Comparison of ENCODE assay signal across 13 mouse cellular contexts in genomic region chr7:24469126-24469525, GRCm38 (mm10). TPM values are rescaled to one million over a fixed set of nuclear protein-coding genes. Genes with fewer than 3 reads are reported as not detected.
DNase-seq lines count a peak whose midpoint lies in the region; ATAC-seq and TF ChIP-seq lines count a peak whose summit lies in the region.
"Had no signal": no experiment of that assay in that cellular context is flagged by ENCODE, and none has a peak within 500 bp of the region (broad histone marks: within the 10 kb centered on the region; RNA-seq: fewer than 3 reads in every experiment).

No protein-coding gene starts in this region.

- no peaks in the 10 kb centered on the region for H3K79me2 ChIP-seq in CH12.LX (replicated peaks; ENCODE audit: control insufficient read depth, extremely low read depth, insufficient read depth, poor library complexity, severe bottlenecking)

- TF ChIP-seq RAD21 in CH12.LX (IDR thresholded peaks at IDR 0.05; ENCODE audit: low read depth, low read length) = peak; percentile 2; the same call in 1 of the 2 replicates

- 0 out of 2 replicates have a peak, but pooled peaks cover 3% of the 10 kb centered on the region for H3K36me3 ChIP-seq in kidney, postnatal 0 days (ENCODE audit: insufficient read depth, low read length)
- no peaks in the 10 kb centered on the region for H3K36me3 ChIP-seq in CH12.LX (replicated peaks in 1 of 2; ENCODE audit: control insufficient read depth in 1 of 2, insufficient read depth in 1 of 2, low read length in 1 of 2)
- H3K36me3 ChIP-seq in embryonic facial prominence, embryonic 10.5 days (replicated peaks) = no peaks in the 10 kb centered on the region

- no peak overlapping the region for H3K9ac ChIP-seq in kidney, postnatal 0 days (ENCODE audit: low read depth, low read length)
- no peak overlapping the region for H3K9ac ChIP-seq in CH12.LX (ENCODE audit: insufficient read depth, low read depth)
- H3K9ac ChIP-seq: liver, embryonic 15.5 days had no signal

- TF ChIP-seq EP300 in CH12.LX (IDR thresholded peaks at IDR 0.05; ENCODE audit: low read length) = no peak

- H3K4me1 ChIP-seq in kidney, postnatal 0 days (replicated peaks; ENCODE audit: insufficient read depth, low read length) = no peaks in the 10 kb centered on the region
- H3K4me1 ChIP-seq in CH12.LX (ENCODE audit: control insufficient read depth in 1 of 2, insufficient read depth in 2 of 2) = no peaks in the 10 kb centered on the region
- H3K4me1 ChIP-seq in embryonic facial prominence, embryonic 10.5 days = no peaks in the 10 kb centered on the region

- WGBS in kidney, postnatal 0 days = 87% methylated on average over 3 of the region's 3 CpGs
- 82% methylated on average over 3 of the region's 3 CpGs for WGBS in embryonic facial prominence, embryonic 10.5 days

- H3K27ac ChIP-seq in kidney, postnatal 0 days = no peak overlapping the region
- H3K27ac ChIP-seq in CH12.LX (ENCODE audit: insufficient read depth, low read depth) = no peak overlapping the region
- no peak overlapping the region for H3K27ac ChIP-seq in embryonic facial prominence, embryonic 10.5 days (replicated peaks)
- H3K27ac ChIP-seq: liver, embryonic 15.5 days had no signal

- dilution Hi-C loops in CH12.LX (cut with MboI; ENCODE audit: extremely low pct_ligation_motif_present, extremely low pct_unique_long_range_greater_than_20kb, low sequenced_read_pairs) = no loop called here

- H3K9me3 ChIP-seq in kidney, postnatal 0 days (replicated peaks; ENCODE audit: low read length) = no peaks in the 10 kb centered on the region
- H3K9me3 ChIP-seq in CH12.LX (replicated peaks; ENCODE audit: low read length) = peaks cover 22% of the 10 kb centered on the region
- peaks cover 5% of the 10 kb centered on the region; the same call in 1 of the 2 replicates for H3K9me3 ChIP-seq in embryonic facial prominence, embryonic 10.5 days
- H3K9me3 ChIP-seq: liver, embryonic 15.5 days had no signal

- no peak overlapping the region for H3K4me2 ChIP-seq in kidney, postnatal 0 days (ENCODE audit: low read length)
- H3K4me2 ChIP-seq in CH12.LX (ENCODE audit: insufficient read depth, low read depth, poor library complexity, severe bottlenecking) = no peak overlapping the region
- H3K4me2 ChIP-seq: liver, embryonic 15.5 days had no signal

- TF ChIP-seq POLR2A in CH12.LX (IDR thresholded peaks at IDR 0.05; ENCODE audit: low read depth, low read length) = no peak

- no peaks in the 10 kb centered on the region for H3K27me3 ChIP-seq in kidney, postnatal 0 days (ENCODE audit: insufficient read depth, low read length)
- peaks cover 32% of the 10 kb centered on the region for H3K27me3 ChIP-seq in CH12.LX (replicated peaks)
- H3K27me3 ChIP-seq in embryonic facial prominence, embryonic 10.5 days (replicated peaks; ENCODE audit: low read depth, poor library complexity, severe bottlenecking) = no peaks in the 10 kb centered on the region; the same call in 1 of the 2 replicates
- H3K27me3 ChIP-seq: liver, embryonic 15.5 days had no signal

- in situ Hi-C loops in CH12.LX (cut with MboI; ENCODE audit: low pct_ligation_motif_present, low pct_unique_long_range_greater_than_20kb, low sequenced_read_pairs) = no loop called here

- DNase-seq in kidney, postnatal 0 days (ENCODE audit: low spot score) = no peak
- no peak for DNase-seq in kidney, adult 18-20 months
- peak; percentile 43 for DNase-seq in 416B (ENCODE audit: low read depth)
- no peak for DNase-seq in CH12.LX (ENCODE audit: extremely low read depth)
- peak; percentile 19 for DNase-seq in embryonic facial prominence, embryonic 10.5 days (ENCODE audit: low spot score)
- DNase-seq in embryo, embryonic 10.5 days (ENCODE audit: low spot score) = no peak
- DNase-seq: adrenal gland, adult 8-10 months; heart, adult 11 months; right cerebral cortex, adult 18-20 months had no signal

- ATAC-seq in kidney, postnatal 0 days (replicated peaks; ENCODE audit: low FRiP score, low read depth) = no peak
- no peak for ATAC-seq in monocyte, adult 5-6 weeks (replicated peaks; ENCODE audit: insufficient number of reproducible peaks, low FRiP score, low TSS enrichment, poor library complexity, severe bottlenecking)
- ATAC-seq: inflammation-experienced regulatory T-cells, adult 6 months had no signal

- TF ChIP-seq CTCF in kidney, postnatal 0 days (IDR thresholded peaks at IDR 0.05; ENCODE audit: low read depth) = peak; percentile 62
- TF ChIP-seq CTCF in CH12.LX (conservative IDR thresholded peaks at IDR 0.05 in 1 of 2, IDR thresholded peaks at IDR 0.05 in 1 of 2; ENCODE audit: low read depth in 2 of 2, low read length in 2 of 2) = peak; percentile 57 to 64

- H3K4me3 ChIP-seq in kidney, postnatal 0 days (replicated peaks; ENCODE audit: low read depth, low read length) = no peak overlapping the region
- H3K4me3 ChIP-seq in CH12.LX (replicated peaks in 1 of 3; ENCODE audit: low read depth in 2 of 3, low read length in 2 of 3, poor library complexity in 1 of 3) = no peak overlapping the region
- no peak overlapping the region for H3K4me3 ChIP-seq in embryonic facial prominence, embryonic 10.5 days
- H3K4me3 ChIP-seq: liver, embryonic 15.5 days had no signal

TF ChIP-seq in CH12.LX, 34 proteins besides CTCF, POLR2A, EP300 and RAD21:
- TF ChIP-seq UBTF (IDR thresholded peaks at IDR 0.05; ENCODE audit: low read depth, low read length) (no peak), SMC3 (IDR thresholded peaks at IDR 0.05; ENCODE audit: low read depth, low read length) (peak; percentile 23)

RNA-seq across cellular contexts. Expression of gene Plaur, which starts 6.8 kb away (rescaled TPM):
- polyA plus RNA-seq in kidney, postnatal 0 days (2015; fragmentation: Nextera tagmentation; extraction: Ambion mirVana) = 11.5 and 15.9 TPM in 2 replicates
- total RNA-seq in CH12.LX (2012; rRNA removed) (0.13 and 0.29 TPM in 2 replicates), CH12.LX (2014; rRNA removed) (0.69 and 0.72 TPM in 2 replicates)
- polyA plus RNA-seq in CH12.LX (2012; ENCODE audit: insufficient read length, low read depth) = 0.26 and 0.57 TPM in 2 replicates
- 1.7 TPM in 2 replicates for polyA plus RNA-seq in embryonic facial prominence, embryonic 10.5 days (2016; fragmentation: Nextera tagmentation; extraction: Ambion mirVana)
- 286 to 300 TPM (median 297 TPM) in 3 replicates for total RNA-seq in monocyte, adult 5-6 weeks (2017)

RNA-seq across cellular contexts. Expression of gene Cadm4, which starts 12.7 kb away (rescaled TPM):
- polyA plus RNA-seq in kidney, postnatal 0 days (2015; fragmentation: Nextera tagmentation; extraction: Ambion mirVana) = 7.1 and 8.2 TPM in 2 replicates
- total RNA-seq in CH12.LX (2012; rRNA removed) (0.38 and 0.59 TPM in 2 replicates), CH12.LX (2014; rRNA removed) (0.16 and 0.34 TPM in 2 replicates)
- 0.36 and 0.56 TPM in 2 replicates for polyA plus RNA-seq in CH12.LX (2012; ENCODE audit: insufficient read length, low read depth)
- 5.0 and 5.7 TPM in 2 replicates for polyA plus RNA-seq in embryonic facial prominence, embryonic 10.5 days (2016; fragmentation: Nextera tagmentation; extraction: Ambion mirVana)
- total RNA-seq in monocyte, adult 5-6 weeks (2017) = not detected in 3 replicates
- polyA plus RNA-seq: inflammation-experienced regulatory T-cells, adult 6 months had no signal

RNA-seq across cellular contexts. Expression of gene Irgc1, which starts 17.0 kb away (rescaled TPM):
- polyA plus RNA-seq in kidney, postnatal 0 days (2015; fragmentation: Nextera tagmentation; extraction: Ambion mirVana) = not detected in 2 replicates
- not detected in 2 replicates for total RNA-seq in CH12.LX (2012; rRNA removed)
- total RNA-seq in CH12.LX (2014; rRNA removed) = not detected in 2 replicates
- polyA plus RNA-seq in CH12.LX (2012; ENCODE audit: insufficient read length, low read depth) = not detected in 2 replicates
- polyA plus RNA-seq in embryonic facial prominence, embryonic 10.5 days (2016; fragmentation: Nextera tagmentation; extraction: Ambion mirVana) = not detected in 2 replicates
- 1.7 TPM in 1 of 3 replicates, not detected in the others for total RNA-seq in monocyte, adult 5-6 weeks (2017)
- total RNA-seq: adrenal gland, adult 8-10 months; layer of hippocampus, postnatal 25 days had no signal
- polyA plus RNA-seq: inflammation-experienced regulatory T-cells, adult 6 months had no signal

RNA-seq across cellular contexts. Expression of gene Zfp428, which starts 37.7 kb away (rescaled TPM):
- polyA plus RNA-seq in kidney, postnatal 0 days (2015; fragmentation: Nextera tagmentation; extraction: Ambion mirVana) = 40.2 and 41.4 TPM in 2 replicates
- total RNA-seq in CH12.LX (2012; rRNA removed) (11.1 and 14.1 TPM in 2 replicates), CH12.LX (2014; rRNA removed) (16.0 and 20.4 TPM in 2 replicates)
- polyA plus RNA-seq in CH12.LX (2012; ENCODE audit: insufficient read length, low read depth) = 14.3 and 15.1 TPM in 2 replicates
- 100.0 and 110 TPM in 2 replicates for polyA plus RNA-seq in embryonic facial prominence, embryonic 10.5 days (2016; fragmentation: Nextera tagmentation; extraction: Ambion mirVana)
- total RNA-seq in monocyte, adult 5-6 weeks (2017) = 0.95 TPM in 1 of 3 replicates, not detected in the others

RNA-seq across cellular contexts. Expression of gene AC161166.1, which starts 43.1 kb away (rescaled TPM):
- polyA plus RNA-seq in kidney, postnatal 0 days (2015; fragmentation: Nextera tagmentation; extraction: Ambion mirVana) = 0.06 and 0.12 TPM in 2 replicates
- 0.08 and 0.17 TPM in 2 replicates for total RNA-seq in CH12.LX (2012; rRNA removed)
- not detected in 2 replicates for total RNA-seq in CH12.LX (2014; rRNA removed)
- 0.26 TPM in 1 of 2 replicates, not detected in the other for polyA plus RNA-seq in CH12.LX (2012; ENCODE audit: insufficient read length, low read depth)
- 1.2 TPM in 2 replicates for polyA plus RNA-seq in embryonic facial prominence, embryonic 10.5 days (2016; fragmentation: Nextera tagmentation; extraction: Ambion mirVana)
- 1.1 TPM in 1 of 3 replicates, not detected in the others for total RNA-seq in monocyte, adult 5-6 weeks (2017)
- total RNA-seq: adrenal gland, adult 8-10 months; layer of hippocampus, postnatal 25 days had no signal
- polyA plus RNA-seq: inflammation-experienced regulatory T-cells, adult 6 months; liver, embryonic 15.5 days had no signal

Comparison
In these comparisons a context has a peak if more than half of its experiments do, and no peak if none do; other contexts are left out.
1. DNase-seq: peak in 416B (single experiment) and embryonic facial prominence, embryonic 10.5 days (single experiment); none in kidney, postnatal 0 days (single experiment), kidney, adult 18-20 months (single experiment), CH12.LX (single experiment) and embryo, embryonic 10.5 days (single experiment).